Mouse (Mus musculus) embryonic facial prominence, embryonic 13.5 days (tissue): ENCODE data around the gene Kctd11. TPM values are rescaled to one million over a fixed set of nuclear protein-coding genes. Genes with fewer than 3 reads are reported as not detected.

Experiments
- ATAC-seq: fragments of 200-750 bp; cut with Nextera tagmentation; 2 replicates; pipeline ENCODE4 v1.8.0; 2017; ENCODE audit warnings: low read depth; ENCODE audit not compliant: insufficient number of reproducible peaks, insufficient read depth, low FRiP score, low TSS enrichment
- H3K27ac ChIP-seq: fragments of 300-500 bp; sonication (generic); 2 replicates; pipeline ENCODE4 v1.5.1; 2015; ENCODE audit warnings: moderate library complexity, mild to moderate bottlenecking, inconsistent platforms
- H3K27me3 ChIP-seq: fragments of 300-500 bp; sonication (generic); 2 replicates; pipeline ENCODE4 v1.6.1; 2015; ENCODE audit warnings: mild to moderate bottlenecking, inconsistent platforms
- H3K36me3 ChIP-seq: fragments of 300-500 bp; sonication (generic); 2 replicates; pipeline ENCODE4 v1.6.1; 2015; ENCODE audit warnings: mild to moderate bottlenecking, inconsistent platforms
- H3K4me1 ChIP-seq: fragments of 300-500 bp; sonication (generic); 2 replicates; pipeline ENCODE4 v1.6.1; 2015; ENCODE audit warnings: inconsistent platforms
- H3K4me2 ChIP-seq: fragments of 300-500 bp; sonication (generic); 2 replicates; pipeline ENCODE4 v1.6.1; 2015; ENCODE audit warnings: moderate library complexity, mild to moderate bottlenecking, inconsistent platforms
- H3K4me3 ChIP-seq: fragments of 300-500 bp; sonication (generic); 2 replicates; pipeline ENCODE4 v1.5.1; 2015; ENCODE audit warnings: mild to moderate bottlenecking, inconsistent platforms
- H3K9ac ChIP-seq: fragments of 300-500 bp; sonication (generic); 2 replicates; pipeline ENCODE4 v1.6.1; 2015; ENCODE audit warnings: mild to moderate bottlenecking, inconsistent platforms
- H3K9me3 ChIP-seq: fragments of 300-500 bp; sonication (generic); 2 replicates; pipeline ENCODE4 v1.6.1; 2016; ENCODE audit warnings: inconsistent platforms
- WGBS: fragments of 180-500 bp; shearing (Covaris S2); methylation state at CpG from one replicate; pipeline ENCODE4 v1.1.7; 2015; ENCODE audit warnings: mixed read lengths; 5-methylcytosine and 5-hydroxymethylcytosine counted together
- polyA plus RNA-seq: library from polyadenylated mRNA; unstranded; fragments of >200 nt; fragmentation: Nextera tagmentation; extraction: Ambion mirVana; gene quantifications from 2 replicates; pipeline ENCODE4 v1.2.1, GENCODE M21; 2015

The Kctd11 gene
- polyA plus RNA-seq, 1 experiment from 2014 or later: 3.8 TPM

DNA sequence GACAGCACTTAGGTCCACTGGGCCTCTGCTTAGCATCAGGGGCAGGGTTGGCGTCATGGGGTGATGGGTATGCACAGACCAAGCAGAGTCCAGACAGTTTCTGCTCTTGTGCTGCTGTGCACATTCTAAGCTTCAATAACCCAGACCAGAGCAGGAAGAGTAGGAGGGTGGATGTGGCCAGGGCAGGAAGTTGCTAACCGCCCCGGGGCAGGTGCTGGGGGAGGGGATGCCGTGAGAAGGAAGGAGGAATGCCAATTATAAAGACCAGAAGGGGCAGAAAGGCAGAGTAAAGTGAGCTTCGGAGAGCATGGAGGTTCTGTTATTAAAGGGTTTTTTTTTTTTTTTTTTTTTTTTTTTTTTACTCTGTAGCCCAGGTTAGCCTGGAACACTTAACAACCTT, 13.5 kb upstream of the Kctd11 start:
- ATAC-seq: no peak
- WGBS: 62% methylated on average over 5 of the region's 5 CpGs
- Histone ChIP-seq H3K27me3 (no peaks in the 10 kb centered on the region), H3K9me3 (no peaks in the 10 kb centered on the region), H3K4me3 (no peak overlapping the region), H3K4me1 (peaks cover 12% of the 10 kb centered on the region), H3K27ac (no peak overlapping the region), H3K36me3 (no peaks in the 10 kb centered on the region), H3K4me2 (no peak overlapping the region), H3K9ac (no peak overlapping the region)

DNA sequence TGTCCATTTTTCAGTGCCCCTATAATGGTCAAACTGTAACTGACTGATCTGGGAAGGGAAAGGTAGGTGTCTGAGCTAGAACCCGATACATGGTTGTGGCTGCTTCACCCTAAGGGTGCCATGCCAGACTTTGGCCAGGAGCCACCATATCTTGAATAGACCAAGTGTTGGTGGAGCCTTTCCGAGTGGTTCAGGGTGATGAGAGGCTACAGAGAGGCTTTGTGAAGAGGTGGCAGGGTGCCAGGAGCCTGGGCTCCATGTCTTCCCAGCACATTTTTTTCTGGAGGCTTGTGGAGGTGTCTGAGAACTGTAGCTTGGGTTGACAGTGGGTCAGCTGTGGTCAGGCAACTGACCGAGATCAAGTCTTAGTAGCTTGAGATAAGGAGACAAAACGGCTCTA, 10.3 kb upstream of the Kctd11 start:
- Histone ChIP-seq H3K4me3 (no peak overlapping the region), H3K36me3 (no peaks in the 10 kb centered on the region), H3K9me3 (no peaks in the 10 kb centered on the region), H3K27me3 (no peaks in the 10 kb centered on the region), H3K4me1 (no peaks in the 10 kb centered on the region; the same call in 1 of the 2 replicates), H3K9ac (no peak overlapping the region), H3K27ac (no peak overlapping the region), H3K4me2 (no peak overlapping the region)
- ATAC-seq: no peak
- 81% methylated on average over 4 of the region's 4 CpGs for WGBS

DNA sequence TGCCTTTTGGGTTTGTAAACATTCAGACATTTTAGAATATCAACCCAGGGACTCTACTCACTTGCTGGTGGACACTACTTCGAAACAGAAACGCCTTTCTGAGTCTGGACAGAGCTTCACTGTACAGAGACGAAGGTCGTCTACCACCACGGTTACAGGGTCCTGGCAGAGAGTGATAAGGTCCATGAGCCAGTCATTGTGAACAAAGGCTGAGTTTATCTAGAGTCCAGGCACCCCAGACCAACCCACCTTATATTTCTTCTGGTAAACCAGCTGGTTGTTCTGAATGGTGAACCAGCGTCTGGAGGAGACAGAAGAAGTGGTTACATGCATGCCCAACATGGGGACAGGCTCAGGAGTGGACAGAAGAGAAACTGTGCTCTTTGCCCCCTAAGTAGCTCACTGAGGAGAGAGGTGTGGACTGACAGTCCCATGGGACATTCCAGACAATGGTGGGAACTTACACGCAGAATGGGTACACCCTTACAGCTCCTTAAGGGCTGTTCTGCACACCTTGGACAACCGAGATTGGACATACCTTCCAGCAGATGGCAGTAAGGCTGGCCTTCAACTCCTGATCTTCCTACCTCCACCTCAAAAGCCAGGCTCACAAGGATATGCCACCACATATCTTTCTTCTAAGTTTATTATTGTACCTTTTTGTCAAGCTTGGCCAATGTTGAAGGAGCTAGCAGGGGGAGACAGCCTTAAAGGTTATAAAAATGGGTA, 5.9 kb upstream of the Kctd11 start:
- no peak for ATAC-seq
- Histone ChIP-seq H3K4me2 (no peak overlapping the region), H3K9ac (no peak overlapping the region), H3K4me1 (no peaks in the 10 kb centered on the region; the same call in none of the 2 replicates), H3K4me3 (no peak overlapping the region), H3K36me3 (no peaks in the 10 kb centered on the region), H3K9me3 (no peaks in the 10 kb centered on the region), H3K27ac (no peak overlapping the region), H3K27me3 (no peaks in the 10 kb centered on the region)
- WGBS: 71% methylated on average over 8 of the region's 8 CpGs

DNA sequence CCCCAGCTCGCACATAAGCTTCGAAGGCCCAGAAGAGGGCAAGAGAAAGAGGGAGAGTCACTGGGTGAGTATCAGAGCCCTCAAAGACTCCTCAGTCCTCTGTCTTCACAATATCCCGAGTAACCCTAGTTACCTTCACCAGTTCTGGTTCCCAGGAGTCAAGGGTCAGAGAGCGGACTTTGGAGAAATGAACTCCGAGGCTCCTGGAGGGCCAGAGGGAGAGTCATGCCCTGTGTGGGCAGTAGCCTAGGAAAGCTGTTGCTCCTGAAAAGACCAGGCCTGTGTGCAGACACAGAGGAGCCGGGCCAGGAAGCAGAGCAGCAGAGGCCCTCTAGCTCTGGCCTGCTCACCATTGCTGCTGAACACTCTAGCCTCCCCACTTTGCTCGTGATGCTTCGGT, 3.5 kb upstream of the Kctd11 start:
- no peak overlapping the region for H3K27ac ChIP-seq
- no peaks in the 10 kb centered on the region for H3K27me3 ChIP-seq
- H3K9ac ChIP-seq: no peak overlapping the region
- no peak for ATAC-seq
- H3K4me3 ChIP-seq: no peak overlapping the region
- no peaks in the 10 kb centered on the region for H3K36me3 ChIP-seq
- no peak overlapping the region for H3K4me2 ChIP-seq
- WGBS: 76% methylated on average over 8 of the region's 8 CpGs
- H3K9me3 ChIP-seq: no peaks in the 10 kb centered on the region
- H3K4me1 ChIP-seq: peaks cover 18% of the 10 kb centered on the region

DNA sequence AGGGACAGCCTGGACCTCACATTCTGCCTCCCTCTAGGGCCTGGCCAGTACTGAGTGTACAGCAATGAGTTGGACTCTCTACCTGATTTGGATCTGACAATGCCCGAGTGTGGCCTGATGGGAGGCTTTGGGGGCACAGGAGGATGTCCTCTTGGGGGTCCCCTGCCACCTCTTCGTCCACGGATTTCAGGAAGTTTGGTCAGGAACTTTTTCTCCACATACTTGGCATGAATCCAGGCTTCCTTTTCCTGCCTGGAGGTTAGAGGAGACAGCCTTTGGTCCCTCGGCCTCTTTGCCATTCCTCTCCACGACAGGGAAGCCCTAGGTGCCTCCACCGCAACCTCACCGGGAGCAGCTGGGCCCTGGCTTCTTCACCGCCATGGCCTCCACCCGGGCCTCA, 3.0 kb upstream of the Kctd11 start:
- H3K4me2 ChIP-seq: no peak overlapping the region
- no peaks in the 10 kb centered on the region for H3K9me3 ChIP-seq
- 86% methylated on average over 9 of the region's 9 CpGs for WGBS
- H3K9ac ChIP-seq: no peak overlapping the region
- no peak overlapping the region for H3K27ac ChIP-seq
- H3K27me3 ChIP-seq: no peaks in the 10 kb centered on the region
- H3K4me1 ChIP-seq: peaks cover 23% of the 10 kb centered on the region
- H3K4me3 ChIP-seq: no peak overlapping the region
- no peak for ATAC-seq
- no peaks in the 10 kb centered on the region for H3K36me3 ChIP-seq

DNA sequence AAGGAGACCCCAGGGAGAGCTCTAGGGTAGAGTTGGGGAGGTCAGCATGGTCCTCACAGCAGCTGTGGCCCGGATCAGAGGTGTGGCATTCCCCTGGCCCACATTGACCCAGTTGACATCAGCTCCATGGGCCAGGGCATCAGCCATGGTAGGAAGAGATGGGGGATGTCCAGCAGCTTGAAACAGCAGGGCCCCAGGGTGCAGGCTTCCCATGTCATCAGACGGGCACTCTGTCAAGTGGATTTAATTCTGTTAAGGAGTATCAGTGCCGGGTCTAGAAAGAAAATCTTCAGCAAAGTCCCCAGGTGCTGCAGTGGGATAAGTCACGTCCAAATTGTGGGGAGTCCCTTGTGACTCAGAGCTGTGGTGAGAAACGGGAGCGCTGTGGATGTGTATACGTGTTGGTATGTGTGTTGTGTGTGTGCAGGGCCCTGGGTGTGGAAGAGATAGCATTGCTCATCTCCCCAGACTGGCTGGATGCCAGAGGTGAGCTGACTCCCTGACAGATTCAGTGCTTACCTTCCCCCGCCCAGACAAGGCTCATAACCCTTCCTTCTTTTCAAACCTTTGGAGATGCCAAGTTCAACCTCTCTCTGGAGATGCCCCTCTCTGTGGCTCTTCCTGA, 2.4 kb upstream of the Kctd11 start:
- Histone ChIP-seq H3K36me3 (no peaks in the 10 kb centered on the region), H3K4me1 (peaks cover 29% of the 10 kb centered on the region), H3K27me3 (no peaks in the 10 kb centered on the region), H3K9me3 (no peaks in the 10 kb centered on the region), H3K9ac (no peak overlapping the region), H3K4me2 (no peak overlapping the region), H3K27ac (no peak overlapping the region), H3K4me3 (no peak overlapping the region)
- WGBS: 82% methylated on average over 8 of the region's 8 CpGs
- no peak for ATAC-seq

DNA sequence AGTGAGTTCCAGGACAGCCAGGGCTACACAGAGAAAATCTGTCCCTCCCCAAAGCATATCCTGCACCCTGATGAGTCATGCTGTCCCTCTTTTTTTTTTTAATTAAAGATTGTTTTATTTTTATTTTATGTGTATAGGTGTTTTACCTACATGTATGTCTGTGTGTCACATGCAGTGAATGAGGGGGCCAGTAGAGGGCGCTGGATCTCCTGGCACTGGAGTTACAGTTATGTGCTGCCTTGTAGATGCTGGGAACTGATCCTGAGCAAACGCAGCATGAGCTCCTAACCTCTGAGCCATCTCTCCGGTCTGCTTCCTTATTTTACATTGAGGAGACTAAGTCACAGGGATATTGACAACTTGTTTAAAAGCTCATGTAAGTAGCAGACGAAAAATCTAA, 1.9 kb upstream of the Kctd11 start:
- 64% methylated on average over 4 of the region's 4 CpGs for WGBS
- no peak overlapping the region for H3K9ac ChIP-seq
- H3K36me3 ChIP-seq: no peaks in the 10 kb centered on the region
- H3K4me3 ChIP-seq: no peak overlapping the region
- H3K4me1 ChIP-seq: peaks cover 33% of the 10 kb centered on the region
- no peak overlapping the region for H3K4me2 ChIP-seq
- no peak overlapping the region for H3K27ac ChIP-seq
- ATAC-seq: no peak
- no peaks in the 10 kb centered on the region for H3K9me3 ChIP-seq
- no peaks in the 10 kb centered on the region for H3K27me3 ChIP-seq

DNA sequence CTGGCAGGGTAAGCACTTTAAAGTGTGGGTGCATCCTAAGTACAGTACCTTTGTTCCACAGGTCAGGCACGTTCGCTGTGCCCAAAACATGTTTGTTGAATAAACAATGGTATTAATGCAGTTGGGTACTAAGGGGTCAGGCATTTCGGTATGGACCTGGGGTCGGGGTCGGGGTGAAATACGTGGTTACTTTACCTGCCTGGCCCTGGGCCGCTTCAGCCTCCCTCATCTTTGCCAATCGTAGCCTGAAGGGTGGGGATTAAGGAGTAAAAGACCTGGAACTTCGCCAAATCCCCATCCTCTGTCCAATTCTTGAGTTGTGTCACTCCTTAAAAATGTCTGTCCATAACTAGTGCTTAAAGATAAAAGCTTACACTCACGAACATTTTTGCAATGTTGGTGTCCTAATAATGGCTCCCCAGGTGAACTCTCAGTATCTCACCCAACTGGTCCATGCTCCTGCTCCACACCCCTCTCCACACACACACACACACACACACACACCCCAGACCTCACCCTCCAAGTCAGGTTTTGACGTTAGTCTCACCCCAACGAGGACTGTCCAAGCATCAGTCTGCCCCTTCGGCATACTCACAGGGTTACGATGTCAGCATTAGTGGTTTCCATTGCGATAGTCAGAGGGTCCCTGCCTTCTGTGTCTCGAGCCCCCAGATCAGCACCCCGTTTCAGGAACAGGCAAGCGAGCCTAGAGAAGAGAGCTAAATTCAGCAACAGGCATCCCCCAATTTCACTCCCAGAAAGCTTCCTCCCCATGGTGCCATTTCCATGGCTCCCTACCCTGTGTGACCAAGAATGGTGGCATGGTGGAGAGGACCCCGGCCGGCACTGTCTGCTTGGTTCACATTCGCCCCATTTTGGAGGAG, 823 bp upstream of the Kctd11 start:
- no peaks in the 10 kb centered on the region for H3K27me3 ChIP-seq
- H3K4me1 ChIP-seq: peaks cover 43% of the 10 kb centered on the region
- H3K4me3 ChIP-seq: peak overlapping the region; percentile 56
- WGBS: 57% methylated on average over 21 of the region's 21 CpGs
- no peaks in the 10 kb centered on the region for H3K9me3 ChIP-seq
- peak overlapping the region; percentile 77 for H3K9ac ChIP-seq
- H3K4me2 ChIP-seq: peak overlapping the region; percentile 88
- H3K27ac ChIP-seq: peak overlapping the region; percentile 93
- no peaks in the 10 kb centered on the region for H3K36me3 ChIP-seq
- no peak for ATAC-seq

DNA sequence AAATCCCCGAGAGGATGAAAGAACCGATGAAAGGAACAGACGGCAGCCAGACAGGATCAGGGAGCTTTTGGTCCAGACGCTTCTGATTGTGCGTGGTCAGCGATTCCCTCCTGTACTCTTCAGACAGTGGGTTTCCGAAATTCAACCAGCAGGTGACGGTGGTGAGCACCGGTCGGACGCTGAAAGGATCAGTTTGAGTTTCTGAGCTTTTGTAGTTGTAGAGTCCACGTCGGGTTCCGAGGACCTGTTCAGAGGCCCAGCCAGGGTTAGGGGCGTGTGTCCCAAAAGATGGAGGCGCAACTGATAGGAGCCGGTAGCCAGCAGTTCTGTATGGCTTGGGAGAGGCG, 727 bp downstream of the Kctd11 start:
- Histone ChIP-seq H3K36me3 (no peaks in the 10 kb centered on the region), H3K4me3 (peak overlapping the region; percentile 56), H3K4me2 (peak overlapping the region; percentile 88), H3K9ac (peak overlapping the region; percentile 77), H3K9me3 (no peaks in the 10 kb centered on the region), H3K27ac (peak overlapping the region; percentile 93), H3K27me3 (no peaks in the 10 kb centered on the region), H3K4me1 (peaks cover 58% of the 10 kb centered on the region)
- 0 out of 2 replicates have a peak, but pooled peaks have one; percentile 0 for ATAC-seq
- under 1% methylated on average over 18 of the region's 18 CpGs for WGBS

DNA sequence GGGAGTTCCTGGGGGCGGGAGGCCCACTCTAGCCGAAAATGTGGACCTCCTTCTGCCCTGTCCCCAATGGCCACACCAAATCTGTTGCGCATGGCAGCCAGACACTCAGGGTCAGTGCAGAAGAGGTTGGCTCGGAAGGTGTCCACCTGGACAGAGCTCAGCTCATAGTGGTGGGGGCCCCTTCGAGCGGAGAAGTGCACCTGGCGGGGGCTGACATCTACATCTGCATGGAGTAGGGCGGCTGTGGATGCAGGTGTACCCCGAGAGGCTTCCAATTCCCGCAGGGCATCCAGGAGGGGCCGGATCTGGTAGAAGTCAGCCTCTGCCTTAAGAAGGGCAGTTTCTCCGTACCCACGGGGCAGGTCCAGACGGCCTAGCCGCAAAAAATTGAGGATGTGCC, 1.5 kb downstream of the Kctd11 start:
- Histone ChIP-seq H3K4me1 (peaks cover 62% of the 10 kb centered on the region), H3K27me3 (no peaks in the 10 kb centered on the region), H3K9ac (peak overlapping the region; percentile 77), H3K9me3 (no peaks in the 10 kb centered on the region), H3K36me3 (no peaks in the 10 kb centered on the region), H3K4me2 (peak overlapping the region; percentile 88), H3K27ac (peak overlapping the region; percentile 93; the same call in 1 of the 2 replicates), H3K4me3 (peak overlapping the region; percentile 56)
- WGBS: 49% methylated on average over 15 of the region's 15 CpGs
- ATAC-seq: no peak

DNA sequence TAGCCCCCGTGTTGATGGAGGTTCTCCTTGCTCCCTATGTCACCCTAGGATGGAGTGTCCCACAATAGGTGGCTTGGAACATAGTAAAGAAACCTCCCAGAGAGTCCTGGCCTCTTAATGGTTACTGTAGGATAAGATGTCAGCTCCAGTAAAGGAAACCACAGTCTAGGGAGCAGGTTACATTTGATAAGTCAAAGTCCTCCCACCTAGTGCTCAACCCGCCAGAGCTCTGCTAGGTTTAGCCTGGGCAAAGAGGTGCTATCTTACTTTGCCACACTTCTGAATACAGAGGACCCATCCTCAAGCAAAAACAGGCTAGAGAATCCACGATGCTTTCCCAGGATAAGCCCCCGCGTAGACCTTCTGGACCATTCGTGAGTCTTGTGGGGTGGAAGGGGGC, 2.3 kb downstream of the Kctd11 start:
- H3K4me2 ChIP-seq: peak overlapping the region; percentile 88
- ATAC-seq: no peak
- peak overlapping the region; percentile 77; the same call in 1 of the 2 replicates for H3K9ac ChIP-seq
- H3K27ac ChIP-seq: 0 out of 2 replicates have a peak overlapping the region, but pooled peaks have one; percentile 14
- H3K4me1 ChIP-seq: peaks cover 62% of the 10 kb centered on the region
- H3K27me3 ChIP-seq: no peaks in the 10 kb centered on the region
- WGBS: 87% methylated on average over 6 of the region's 6 CpGs
- no peaks in the 10 kb centered on the region for H3K36me3 ChIP-seq
- H3K4me3 ChIP-seq: 0 out of 2 replicates have a peak overlapping the region, but pooled peaks have one; percentile 56
- no peaks in the 10 kb centered on the region for H3K9me3 ChIP-seq
